Mouse (Mus musculus) midbrain, postnatal 0 days (tissue): ENCODE results near the gene Gm11114. TPM values are rescaled to one million over a fixed set of nuclear protein-coding genes. Genes with fewer than 3 reads are reported as not detected.

Source experiments
- ATAC-seq: fragments of 200-750 bp; cut with Nextera tagmentation; 2 replicates; pipeline ENCODE4 v1.8.0; 2017; ENCODE audit warnings: moderate number of reproducible peaks, mild to moderate bottlenecking, moderate TSS enrichment, moderate library complexity; ENCODE audit not compliant: low FRiP score
- DNase-seq: peaks from one replicate; pipeline ENCODE4 v3.0.0-alpha.2; 2015; ENCODE audit warnings: low spot score
- H3K27ac ChIP-seq: fragments of 300-500 bp; sonication (generic); 2 replicates; pipeline ENCODE4 v1.5.1; 2014; ENCODE audit warnings: low read depth, mild to moderate bottlenecking, low read length, mixed read lengths
- H3K27me3 ChIP-seq: fragments of 300-500 bp; sonication (generic); 2 replicates; pipeline ENCODE4 v1.6.1; 2014; ENCODE audit warnings: low read length, control low read depth, mixed read lengths; ENCODE audit not compliant: insufficient read depth
- H3K36me3 ChIP-seq: fragments of 300-500 bp; sonication (generic); 2 replicates; pipeline ENCODE4 v1.6.1; 2014; ENCODE audit warnings: low read length, control low read depth, mixed read lengths; ENCODE audit not compliant: insufficient read depth
- H3K4me1 ChIP-seq: fragments of 300-500 bp; sonication (generic); 2 replicates; pipeline ENCODE4 v1.6.1; 2014; ENCODE audit warnings: mild to moderate bottlenecking, control low read depth, antibody characterized with exemption, low read length, mixed read lengths; ENCODE audit not compliant: insufficient read depth
- H3K4me2 ChIP-seq: fragments of 300-500 bp; sonication (generic); 2 replicates; pipeline ENCODE4 v1.6.1; 2014; ENCODE audit warnings: low read depth, mild to moderate bottlenecking, low read length, mixed read lengths; ENCODE audit not compliant: poor library complexity, severe bottlenecking
- H3K4me3 ChIP-seq: fragments of 300-500 bp; sonication (generic); 2 replicates; pipeline ENCODE4 v1.5.1; 2014; ENCODE audit warnings: low read depth, mild to moderate bottlenecking, low read length, moderate library complexity
- H3K9ac ChIP-seq: fragments of 300-500 bp; sonication (generic); replicated peaks from 2 replicates; pipeline ENCODE4 v1.6.1; 2014; ENCODE audit warnings: mild to moderate bottlenecking, low read length, moderate library complexity, mixed read lengths; ENCODE audit not compliant: poor library complexity, severe bottlenecking
- H3K9me3 ChIP-seq: fragments of 300-500 bp; sonication (generic); 2 replicates; pipeline ENCODE4 v1.6.1; 2016; ENCODE audit warnings: low read length, control low read depth
- CTCF ChIP-seq: IDR thresholded peaks from 2 replicates; pipeline ENCODE4 v1.5.1; 2016; ENCODE audit warnings: antibody characterized with exemption, mild to moderate bottlenecking
- WGBS: fragments of 180-500 bp; shearing (Covaris S2); extraction: QIAGEN DNeasy Blood & Tissue Kit; methylation state at CpG from one replicate; pipeline ENCODE4 v1.1.7; 2014; 5-methylcytosine and 5-hydroxymethylcytosine counted together
- polyA plus RNA-seq: library from polyadenylated mRNA; unstranded; fragments of >200 nt; fragmentation: Nextera tagmentation; extraction: Ambion mirVana; gene quantifications from 2 replicates; pipeline ENCODE4 v1.2.1, GENCODE M21; 2015
- total RNA-seq: library from RNA; depleted of rRNA; stranded (reverse); fragments of >200 nt; gene quantifications from 2 replicates; pipeline ENCODE4 v1.2.3, GENCODE M21; 2014

Gene Gm11114
- total and polyA plus RNA-seq, 2 experiments from 2014 or later = not detected

DNA sequence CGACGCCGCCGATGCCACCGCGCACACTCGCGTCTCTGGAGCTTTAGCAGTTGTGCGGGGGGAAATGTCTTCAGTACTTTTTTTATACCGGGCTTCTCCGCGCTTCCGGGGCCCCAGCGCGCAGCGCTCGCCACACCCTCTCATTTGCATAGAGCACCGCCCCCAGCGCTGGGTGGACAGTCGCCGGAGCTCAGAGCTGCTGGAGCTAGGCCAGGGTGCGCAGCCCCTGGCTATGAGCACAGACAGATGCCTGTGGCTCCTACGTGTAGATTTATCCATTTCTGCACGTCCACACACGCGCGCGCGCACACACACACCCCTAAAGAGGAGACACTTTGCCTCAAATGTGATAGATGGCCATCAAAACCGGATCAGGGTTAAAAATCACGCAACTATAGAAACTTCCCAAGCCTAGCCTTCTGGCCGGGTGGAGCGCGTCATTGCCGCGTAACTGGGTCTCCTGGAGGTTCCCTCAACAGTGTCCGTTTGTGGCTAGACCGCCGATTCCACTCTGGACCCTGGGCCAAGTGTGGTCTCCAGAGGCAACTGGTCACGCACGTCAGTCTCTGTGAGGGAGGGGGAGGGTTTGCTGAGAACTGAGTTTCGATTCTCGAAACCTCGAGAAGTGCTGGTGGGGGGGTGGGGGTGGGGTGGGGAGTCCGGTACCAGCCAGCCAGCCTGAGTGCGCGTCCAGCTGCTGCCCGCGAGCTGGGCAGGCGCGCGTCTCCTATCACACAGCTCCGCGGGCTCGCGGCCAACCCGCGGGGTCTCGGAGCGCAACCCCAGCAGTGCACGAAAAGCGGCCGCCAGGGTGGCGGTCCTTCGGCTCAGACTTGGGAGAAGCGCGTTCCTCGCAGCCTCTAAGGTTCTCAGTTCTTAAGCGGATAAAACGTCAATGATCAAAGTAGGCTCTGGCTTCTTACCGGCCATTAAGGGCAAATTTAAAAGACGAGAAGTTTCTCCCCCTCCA, 15.0 kb downstream of the Gm11114 start, which contains the start of gene Tent5a:
Gene Tent5a (minus strand): TSS at position 107 of the 970 bp plus-strand sequence.
- DNase-seq (peak; percentile 84), ATAC-seq (peak; percentile 71)
- H3K9ac ChIP-seq = peak within 1 kb of the TSS; percentile 46
- no peaks in the 10 kb centered on the region for H3K36me3 ChIP-seq
- no peak; the same call in 1 of the 2 replicates for TF ChIP-seq CTCF
- under 1% methylated on average over 71 of the region's 72 CpGs for WGBS
- peak within 1 kb of the TSS; percentile 62 for H3K27ac ChIP-seq
- no peaks in the 10 kb centered on the region for H3K9me3 ChIP-seq
- no peaks in the 10 kb centered on the region for H3K4me1 ChIP-seq
- peak within 1 kb of the TSS; percentile 95 for H3K4me2 ChIP-seq
- H3K4me3 ChIP-seq = peak within 1 kb of the TSS; percentile 58
- H3K27me3 ChIP-seq = no peaks in the 10 kb centered on the region

DNA sequence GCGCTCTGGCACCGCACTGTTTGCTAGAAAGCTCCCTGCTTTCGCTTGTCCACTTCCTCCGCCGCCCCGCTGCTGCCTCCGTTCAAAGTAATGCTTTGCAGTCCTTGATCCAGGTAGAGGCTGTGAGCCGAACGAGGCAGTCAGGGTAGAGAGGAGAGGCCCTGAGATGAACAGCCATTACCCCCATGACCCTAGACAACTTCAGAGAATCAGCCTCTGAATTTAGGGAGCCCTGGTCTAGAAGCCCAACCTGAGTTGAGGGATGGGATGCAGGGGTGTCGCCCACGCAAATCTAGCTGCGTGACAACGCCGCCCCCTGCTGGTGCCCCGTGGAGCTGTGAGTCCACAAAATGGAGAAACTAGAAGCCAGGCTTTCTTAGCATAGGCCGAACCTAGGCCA, 15.7 kb downstream of the Gm11114 start:
- no peaks in the 10 kb centered on the region for H3K4me1 ChIP-seq
- peak; percentile 98 for TF ChIP-seq CTCF
- peak overlapping the region; percentile 62 for H3K27ac ChIP-seq
- ATAC-seq = peak; percentile 72
- H3K4me2 ChIP-seq = peak overlapping the region; percentile 95
- peak overlapping the region; percentile 58 for H3K4me3 ChIP-seq
- WGBS = under 1% methylated on average over 16 of the region's 16 CpGs
- DNase-seq = peak; percentile 85
- H3K27me3 ChIP-seq = no peaks in the 10 kb centered on the region
- no peaks in the 10 kb centered on the region for H3K36me3 ChIP-seq
- peak overlapping the region; percentile 46; the same call in 1 of the 2 replicates for H3K9ac ChIP-seq
- no peaks in the 10 kb centered on the region for H3K9me3 ChIP-seq

DNA sequence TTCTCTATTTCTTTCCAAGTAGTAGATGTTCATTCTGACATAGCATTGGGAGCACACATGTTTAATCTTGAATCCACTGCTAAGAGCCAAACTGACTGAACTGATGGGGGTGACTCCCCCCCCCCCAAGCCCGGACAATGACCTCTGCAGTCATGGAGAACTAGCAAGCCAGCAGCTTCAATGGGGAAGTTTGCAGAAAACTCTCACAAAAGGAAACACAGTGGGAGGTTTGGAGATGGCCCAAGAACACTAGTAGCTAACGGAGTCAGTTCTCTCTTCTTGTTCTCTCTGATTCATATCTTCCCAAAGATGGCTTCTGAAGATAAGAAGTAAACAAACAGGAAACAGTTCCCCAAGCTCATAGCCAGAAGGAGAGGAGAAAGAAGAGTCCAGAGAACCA, 18.9 kb downstream of the Gm11114 start:
- H3K27ac ChIP-seq = no peak overlapping the region
- no peak for ATAC-seq
- no peak for TF ChIP-seq CTCF
- H3K4me3 ChIP-seq = no peak overlapping the region
- H3K36me3 ChIP-seq = no peaks in the 10 kb centered on the region
- no peak overlapping the region for H3K9ac ChIP-seq
- no peaks in the 10 kb centered on the region for H3K27me3 ChIP-seq
- no peaks in the 10 kb centered on the region for H3K4me1 ChIP-seq
- no peak overlapping the region for H3K4me2 ChIP-seq
- 60% methylated on average over 2 of the region's 2 CpGs for WGBS
- no peaks in the 10 kb centered on the region for H3K9me3 ChIP-seq
- DNase-seq = no peak

DNA sequence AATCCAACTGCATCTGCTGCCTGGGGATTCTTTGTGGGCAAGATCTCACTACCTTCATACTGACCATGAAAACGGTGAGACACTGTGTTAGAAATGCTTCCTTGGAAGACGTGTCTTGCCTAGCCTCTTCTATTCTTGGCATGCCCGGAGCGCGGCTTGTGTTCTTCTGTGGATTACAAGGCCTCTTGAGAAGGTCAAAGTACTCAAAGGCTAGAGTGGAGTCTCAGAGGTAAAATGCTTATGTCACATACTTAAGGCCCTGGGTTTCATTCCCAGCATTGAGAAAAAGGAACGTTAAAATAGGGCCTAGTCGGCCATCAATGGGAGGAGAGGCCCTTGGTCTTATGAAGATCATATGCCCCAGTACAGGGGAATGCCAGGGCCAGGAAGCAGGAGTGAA, 23.5 kb downstream of the Gm11114 start:
- H3K9me3 ChIP-seq = no peaks in the 10 kb centered on the region
- no peak overlapping the region for H3K4me3 ChIP-seq
- no peak overlapping the region for H3K9ac ChIP-seq
- ATAC-seq (no peak), DNase-seq (no peak)
- H3K4me2 ChIP-seq = no peak overlapping the region
- WGBS = 94% methylated on average over 7 of the region's 7 CpGs
- no peaks in the 10 kb centered on the region for H3K36me3 ChIP-seq
- H3K4me1 ChIP-seq = no peaks in the 10 kb centered on the region
- TF ChIP-seq CTCF = no peak
- no peaks in the 10 kb centered on the region for H3K27me3 ChIP-seq
- no peak overlapping the region for H3K27ac ChIP-seq

DNA sequence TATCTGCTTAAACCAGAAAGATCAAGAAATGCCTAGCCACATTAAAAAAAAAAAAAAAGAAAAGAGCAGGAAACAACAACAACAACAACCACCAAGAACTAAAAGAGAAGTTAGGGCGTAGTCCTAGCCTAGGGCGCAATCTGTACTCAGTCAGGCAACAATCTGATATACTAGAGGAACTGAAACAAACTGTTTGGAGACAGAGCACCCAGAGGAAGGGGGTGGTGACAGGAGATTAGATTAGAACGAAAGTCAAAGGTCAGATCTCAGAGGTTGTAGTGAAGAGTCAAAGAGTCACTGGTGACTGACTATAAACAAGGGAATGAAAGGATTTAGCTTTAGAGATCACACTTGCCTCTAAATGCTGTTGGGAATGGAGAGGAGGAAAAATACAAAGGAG, 27.7 kb downstream of the Gm11114 start:
- no peak overlapping the region for H3K4me3 ChIP-seq
- no peak overlapping the region for H3K27ac ChIP-seq
- H3K4me1 ChIP-seq = no peaks in the 10 kb centered on the region
- no peak for ATAC-seq
- no peak overlapping the region for H3K4me2 ChIP-seq
- no peak for DNase-seq
- no peaks in the 10 kb centered on the region for H3K27me3 ChIP-seq
- no peaks in the 10 kb centered on the region for H3K36me3 ChIP-seq
- no peak overlapping the region for H3K9ac ChIP-seq
- WGBS = 65% methylated on average over 3 of the region's 3 CpGs
- TF ChIP-seq CTCF = no peak
- H3K9me3 ChIP-seq = no peaks in the 10 kb centered on the region
